Mouse (Mus musculus): ENCODE results near the gene Igsf11. TPM values are rescaled to one million over a fixed set of nuclear protein-coding genes. Genes with fewer than 3 reads are reported as not detected.
"Not testable (repeated sequence)": the region's sequence is repeated elsewhere in the genome, so short reads cannot be mapped to it uniquely, and the experiment has no call there.

Gene Igsf11
- polyA plus RNA-seq, 1 experiment from 2014 or later: 4.1 TPM

GRCm38 (mm10) chr16:38980546-38980945 is 88.1 kb downstream of the Igsf11 start:
- no peak overlapping the region for H3K4me2 ChIP-seq (ENCODE audit: low read depth, low read length, severe bottlenecking)
- no peak overlapping the region for H3K4me3 ChIP-seq (ENCODE audit: low read depth, low read length)
- H3K9ac ChIP-seq (ENCODE audit: low read length): no peak overlapping the region
- H3K9me3 ChIP-seq (ENCODE audit: control insufficient read depth, low read length): no peaks in the 10 kb centered on the region
- 43% methylated on average over 5 of the region's 5 CpGs for WGBS
- no peaks in the 10 kb centered on the region for H3K36me3 ChIP-seq (ENCODE audit: control insufficient read depth, insufficient read depth, low read length)
- H3K27ac ChIP-seq (ENCODE audit: low read depth, low read length): no peak overlapping the region
- ATAC-seq (replicated peaks; ENCODE audit: low FRiP score) (no peak), DNase-seq (ENCODE audit: low spot score) (no peak)
- H3K27me3 ChIP-seq (ENCODE audit: control insufficient read depth, insufficient read depth, low read length): no peaks in the 10 kb centered on the region
- 0 out of 2 replicates have a peak, but pooled peaks cover 5% of the 10 kb centered on the region for H3K4me1 ChIP-seq (replicated peaks; ENCODE audit: control insufficient read depth, insufficient read depth, low read length)

- Histone ChIP-seq H3K9me3 (ENCODE audit: control insufficient read depth, low read length) (no peaks in the 10 kb centered on the region), H3K4me3 (ENCODE audit: low read depth, low read length) (no peak overlapping the region), H3K9ac (ENCODE audit: low read length) (no peak overlapping the region), H3K36me3 (ENCODE audit: control insufficient read depth, insufficient read depth, low read length) (no peaks in the 10 kb centered on the region), H3K27me3 (ENCODE audit: control insufficient read depth, insufficient read depth, low read length) (no peaks in the 10 kb centered on the region), H3K27ac (ENCODE audit: low read depth, low read length) (no peak overlapping the region), H3K4me1 (replicated peaks; ENCODE audit: control insufficient read depth, insufficient read depth, low read length) (0 out of 2 replicates have a peak, but pooled peaks cover 6% of the 10 kb centered on the region), H3K4me2 (ENCODE audit: low read depth, low read length, severe bottlenecking) (no peak overlapping the region)
- 4% methylated on average over 5 of the region's 5 CpGs for WGBS
- ATAC-seq (replicated peaks; ENCODE audit: low FRiP score) (no peak), DNase-seq (ENCODE audit: low spot score) (no peak)
Measured at GRCm38 (mm10) chr16:38982051-38982450, 89.6 kb downstream of the Igsf11 start.

- Histone ChIP-seq H3K4me2 (ENCODE audit: low read depth, low read length, severe bottlenecking) (no peak overlapping the region), H3K4me3 (ENCODE audit: low read depth, low read length) (no peak overlapping the region), H3K27me3 (ENCODE audit: control insufficient read depth, insufficient read depth, low read length) (no peaks in the 10 kb centered on the region), H3K27ac (ENCODE audit: low read depth, low read length) (no peak overlapping the region), H3K4me1 (replicated peaks; ENCODE audit: control insufficient read depth, insufficient read depth, low read length) (0 out of 2 replicates have a peak, but pooled peaks cover 6% of the 10 kb centered on the region), H3K9me3 (ENCODE audit: control insufficient read depth, low read length) (no peaks in the 10 kb centered on the region), H3K9ac (ENCODE audit: low read length) (no peak overlapping the region), H3K36me3 (ENCODE audit: control insufficient read depth, insufficient read depth, low read length) (no peaks in the 10 kb centered on the region)
- peak; percentile 51 for ATAC-seq (replicated peaks; ENCODE audit: low FRiP score)
- DNase-seq (ENCODE audit: low spot score): no peak
- 14% methylated on average over 12 of the region's 12 CpGs for WGBS
Measured at GRCm38 (mm10) chr16:38982508-38983236, 90.2 kb downstream of the Igsf11 start.

GRCm38 (mm10) chr16:38983850-38984249 is 91.4 kb downstream of the Igsf11 start:
- H3K4me1 ChIP-seq (replicated peaks; ENCODE audit: control insufficient read depth, insufficient read depth, low read length); H3K36me3 ChIP-seq (ENCODE audit: control insufficient read depth, insufficient read depth, low read length); H3K4me2 ChIP-seq (ENCODE audit: low read depth, low read length, severe bottlenecking); H3K9ac ChIP-seq (ENCODE audit: low read length); DNase-seq (ENCODE audit: low spot score); H3K9me3 ChIP-seq (ENCODE audit: control insufficient read depth, low read length); H3K4me3 ChIP-seq (ENCODE audit: low read depth, low read length); H3K27ac ChIP-seq (ENCODE audit: low read depth, low read length); H3K27me3 ChIP-seq (ENCODE audit: control insufficient read depth, insufficient read depth, low read length): not testable (repeated sequence)
- 64% methylated on average over 3 of the region's 3 CpGs for WGBS
- ATAC-seq (replicated peaks; ENCODE audit: low FRiP score): 0 out of 2 replicates have a peak, but pooled peaks have one; percentile 40

GRCm38 (mm10) chr16:38985411-38985810 is 92.9 kb downstream of the Igsf11 start:
- no peaks in the 10 kb centered on the region for H3K36me3 ChIP-seq (ENCODE audit: control insufficient read depth, insufficient read depth, low read length)
- DNase-seq (ENCODE audit: low spot score) (no peak), ATAC-seq (replicated peaks; ENCODE audit: low FRiP score) (no peak)
- 0 out of 2 replicates have a peak, but pooled peaks cover 8% of the 10 kb centered on the region for H3K4me1 ChIP-seq (replicated peaks; ENCODE audit: control insufficient read depth, insufficient read depth, low read length)
- H3K9ac ChIP-seq (ENCODE audit: low read length): no peak overlapping the region
- no peaks in the 10 kb centered on the region for H3K9me3 ChIP-seq (ENCODE audit: control insufficient read depth, low read length)
- H3K4me3 ChIP-seq (ENCODE audit: low read depth, low read length): no peak overlapping the region
- H3K27me3 ChIP-seq (ENCODE audit: control insufficient read depth, insufficient read depth, low read length): no peaks in the 10 kb centered on the region
- H3K4me2 ChIP-seq (ENCODE audit: low read depth, low read length, severe bottlenecking): no peak overlapping the region
- WGBS: 58% methylated on average over 3 of the region's 3 CpGs
- H3K27ac ChIP-seq (ENCODE audit: low read depth, low read length): no peak overlapping the region

GRCm38 (mm10) chr16:38986410-38986809 is 93.9 kb downstream of the Igsf11 start:
- DNase-seq (ENCODE audit: low spot score) (no peak), ATAC-seq (replicated peaks; ENCODE audit: low FRiP score) (no peak)
- Histone ChIP-seq H3K4me2 (ENCODE audit: low read depth, low read length, severe bottlenecking) (no peak overlapping the region), H3K36me3 (ENCODE audit: control insufficient read depth, insufficient read depth, low read length) (no peaks in the 10 kb centered on the region), H3K9ac (ENCODE audit: low read length) (no peak overlapping the region), H3K27ac (ENCODE audit: low read depth, low read length) (no peak overlapping the region), H3K4me3 (ENCODE audit: low read depth, low read length) (no peak overlapping the region), H3K27me3 (ENCODE audit: control insufficient read depth, insufficient read depth, low read length) (no peaks in the 10 kb centered on the region), H3K4me1 (replicated peaks; ENCODE audit: control insufficient read depth, insufficient read depth, low read length) (0 out of 2 replicates have a peak, but pooled peaks cover 8% of the 10 kb centered on the region), H3K9me3 (ENCODE audit: control insufficient read depth, low read length) (no peaks in the 10 kb centered on the region)
- 65% methylated on average over 2 of the region's 2 CpGs for WGBS

- 92% methylated on average over 7 of the region's 7 CpGs for WGBS
- Histone ChIP-seq H3K27ac (ENCODE audit: low read depth, low read length) (no peak overlapping the region), H3K4me2 (ENCODE audit: low read depth, low read length, severe bottlenecking) (no peak overlapping the region), H3K9me3 (ENCODE audit: control insufficient read depth, low read length) (no peaks in the 10 kb centered on the region), H3K27me3 (ENCODE audit: control insufficient read depth, insufficient read depth, low read length) (no peaks in the 10 kb centered on the region), H3K9ac (ENCODE audit: low read length) (no peak overlapping the region), H3K36me3 (ENCODE audit: control insufficient read depth, insufficient read depth, low read length) (no peaks in the 10 kb centered on the region), H3K4me3 (ENCODE audit: low read depth, low read length) (no peak overlapping the region), H3K4me1 (replicated peaks; ENCODE audit: control insufficient read depth, insufficient read depth, low read length) (peaks cover 3% of the 10 kb centered on the region; the same call in 1 of the 2 replicates)
- ATAC-seq (replicated peaks; ENCODE audit: low FRiP score) (no peak), DNase-seq (ENCODE audit: low spot score) (no peak)
Measured at GRCm38 (mm10) chr16:38993711-38994110, 101.2 kb downstream of the Igsf11 start.

GRCm38 (mm10) chr16:38998496-38999258 is 106.2 kb downstream of the Igsf11 start:
- no peaks in the 10 kb centered on the region for H3K27me3 ChIP-seq (ENCODE audit: control insufficient read depth, insufficient read depth, low read length)
- DNase-seq (ENCODE audit: low spot score) (no peak), ATAC-seq (replicated peaks; ENCODE audit: low FRiP score) (peak; percentile 76)
- no peak overlapping the region for H3K4me2 ChIP-seq (ENCODE audit: low read depth, low read length, severe bottlenecking)
- 56% methylated on average over 6 of the region's 6 CpGs for WGBS
- H3K9me3 ChIP-seq (ENCODE audit: control insufficient read depth, low read length): no peaks in the 10 kb centered on the region
- no peaks in the 10 kb centered on the region for H3K36me3 ChIP-seq (ENCODE audit: control insufficient read depth, insufficient read depth, low read length)
- 0 out of 2 replicates have a peak overlapping the region, but pooled peaks have one; percentile 25 for H3K27ac ChIP-seq (ENCODE audit: low read depth, low read length)
- H3K4me3 ChIP-seq (ENCODE audit: low read depth, low read length): no peak overlapping the region
- no peak overlapping the region for H3K9ac ChIP-seq (ENCODE audit: low read length)
- H3K4me1 ChIP-seq (replicated peaks; ENCODE audit: control insufficient read depth, insufficient read depth, low read length): peaks cover 12% of the 10 kb centered on the region; the same call in 1 of the 2 replicates
